Mouse (Mus musculus) limb, embryonic 12.5 days (tissue): Measurements from ENCODE around the gene Thy1. TPM values are rescaled to one million over a fixed set of nuclear protein-coding genes. Genes with fewer than 3 reads are reported as not detected.

Experiments
- ATAC-seq: fragments of 200-750 bp; cut with Nextera tagmentation; 2 replicates; pipeline ENCODE4 v1.8.0; 2017; ENCODE audit warnings: low read depth, moderate TSS enrichment; ENCODE audit not compliant: insufficient number of reproducible peaks, insufficient read depth, low FRiP score, low TSS enrichment
- H3K27ac ChIP-seq: fragments of 300-500 bp; sonication (generic); 2 replicates; pipeline ENCODE4 v1.5.1; 2016; ENCODE audit warnings: mild to moderate bottlenecking, moderate library complexity
- H3K27me3 ChIP-seq: fragments of 300-500 bp; sonication (generic); 2 replicates; pipeline ENCODE4 v1.6.1; 2016; ENCODE audit warnings: mild to moderate bottlenecking, moderate library complexity
- H3K36me3 ChIP-seq: fragments of 300-500 bp; sonication (generic); 2 replicates; pipeline ENCODE4 v1.6.1; 2016; ENCODE audit warnings: mild to moderate bottlenecking, moderate library complexity
- H3K4me1 ChIP-seq: fragments of 300-500 bp; sonication (generic); replicated peaks from 2 replicates; pipeline ENCODE4 v1.6.1; 2016
- H3K4me2 ChIP-seq: fragments of 300-500 bp; sonication (generic); 2 replicates; pipeline ENCODE4 v1.6.1; 2016; ENCODE audit warnings: mild to moderate bottlenecking, moderate library complexity
- H3K4me3 ChIP-seq: fragments of 300-500 bp; sonication (generic); replicated peaks from 2 replicates; pipeline ENCODE4 v1.5.1; 2016; ENCODE audit warnings: mild to moderate bottlenecking
- H3K9ac ChIP-seq: fragments of 300-500 bp; sonication (generic); replicated peaks from 2 replicates; pipeline ENCODE4 v1.6.1; 2016; ENCODE audit warnings: mild to moderate bottlenecking, moderate library complexity
- H3K9me3 ChIP-seq: fragments of 300-500 bp; sonication (generic); 2 replicates; pipeline ENCODE4 v1.6.1; 2016; ENCODE audit warnings: mild to moderate bottlenecking, moderate library complexity
- WGBS: fragments of 180-500 bp; shearing (Covaris S2); methylation state at CpG from one replicate; pipeline ENCODE4 v1.1.7; 2016; 5-methylcytosine and 5-hydroxymethylcytosine counted together
- polyA plus RNA-seq: library from polyadenylated mRNA; unstranded; fragments of >200 nt; fragmentation: Nextera tagmentation; extraction: Ambion mirVana; gene quantifications from 2 replicates; pipeline ENCODE4 v1.2.1, GENCODE M21; 2016

Gene Thy1
- polyA plus RNA-seq, result 0.47 TPM in 1 of 2 replicates, not detected in the other

- H3K4me2 ChIP-seq, result peak within 1 kb of the TSS; percentile 75
- peaks cover 14% of the 10 kb centered on the region for H3K4me1 ChIP-seq
- H3K4me3 ChIP-seq, result peak within 1 kb of the TSS; percentile 39
- peaks cover 60% of the 10 kb centered on the region for H3K27me3 ChIP-seq
- no peak within 1 kb of the TSS for H3K27ac ChIP-seq
- under 1% methylated on average over 30 of the region's 30 CpGs for WGBS
- ATAC-seq, result no peak; the same call in 1 of the 2 replicates
- no peaks in the 10 kb centered on the region for H3K36me3 ChIP-seq
- H3K9me3 ChIP-seq, result no peaks in the 10 kb centered on the region
- H3K9ac ChIP-seq, result peak within 1 kb of the TSS; percentile 37; the same call in 1 of the 2 replicates
Measured at GRCm38 (mm10) chr9:44042836-44043707, at the start of gene Thy1. Gene Thy1 (plus strand): TSS chr9:44043384.

- no peak overlapping the region for H3K4me2 ChIP-seq
- WGBS, result 67% methylated on average over 2 of the region's 2 CpGs
- H3K27me3 ChIP-seq, result no peaks in the 10 kb centered on the region
- no peak for ATAC-seq
- H3K9ac ChIP-seq, result no peak overlapping the region
- H3K9me3 ChIP-seq, result no peaks in the 10 kb centered on the region
- H3K4me1 ChIP-seq, result peaks cover 15% of the 10 kb centered on the region
- no peak overlapping the region for H3K4me3 ChIP-seq
- no peak overlapping the region for H3K27ac ChIP-seq
- H3K36me3 ChIP-seq, result no peaks in the 10 kb centered on the region
Measured at GRCm38 (mm10) chr9:43997681-43998080, 45.5 kb upstream of the Thy1 start.

- Histone ChIP-seq H3K4me1 (peaks cover 5% of the 10 kb centered on the region), H3K27ac (no peak overlapping the region), H3K27me3 (no peaks in the 10 kb centered on the region), H3K9ac (no peak overlapping the region), H3K4me3 (no peak overlapping the region), H3K9me3 (no peaks in the 10 kb centered on the region), H3K36me3 (no peaks in the 10 kb centered on the region), H3K4me2 (no peak overlapping the region)
- no peak for ATAC-seq
- WGBS, result 59% methylated on average over 4 of the region's 4 CpGs
Measured at GRCm38 (mm10) chr9:43998851-43999250, 44.3 kb upstream of the Thy1 start.

- Histone ChIP-seq H3K27me3 (no peaks in the 10 kb centered on the region), H3K9ac (no peak overlapping the region), H3K4me1 (no peaks in the 10 kb centered on the region), H3K9me3 (no peaks in the 10 kb centered on the region), H3K4me3 (no peak overlapping the region), H3K4me2 (no peak overlapping the region), H3K27ac (no peak overlapping the region), H3K36me3 (no peaks in the 10 kb centered on the region)
- ATAC-seq, result no peak
- 55% methylated on average over 3 of the region's 3 CpGs for WGBS
Measured at GRCm38 (mm10) chr9:44004362-44004761, 38.8 kb upstream of the Thy1 start.

- 81% methylated on average over 3 of the region's 3 CpGs for WGBS
- Histone ChIP-seq H3K36me3 (no peaks in the 10 kb centered on the region), H3K27me3 (no peaks in the 10 kb centered on the region), H3K27ac (no peak overlapping the region), H3K4me2 (no peak overlapping the region), H3K9ac (no peak overlapping the region), H3K4me1 (no peaks in the 10 kb centered on the region), H3K4me3 (no peak overlapping the region), H3K9me3 (no peaks in the 10 kb centered on the region)
- no peak for ATAC-seq
Measured at GRCm38 (mm10) chr9:44005305-44005704, 37.9 kb upstream of the Thy1 start.

- no peaks in the 10 kb centered on the region for H3K9me3 ChIP-seq
- H3K4me2 ChIP-seq, result no peak overlapping the region
- H3K4me3 ChIP-seq, result no peak overlapping the region
- no peaks in the 10 kb centered on the region for H3K27me3 ChIP-seq
- no peaks in the 10 kb centered on the region for H3K4me1 ChIP-seq
- ATAC-seq, result no peak
- H3K27ac ChIP-seq, result no peak overlapping the region
- no peaks in the 10 kb centered on the region for H3K36me3 ChIP-seq
- no peak overlapping the region for H3K9ac ChIP-seq
- 58% methylated on average over 2 of the region's 2 CpGs for WGBS
Measured at GRCm38 (mm10) chr9:44007323-44007722, 35.9 kb upstream of the Thy1 start.

GRCm38 (mm10) chr9:44007991-44008390 is 35.2 kb upstream of the Thy1 start:
- Histone ChIP-seq H3K4me3 (no peak overlapping the region), H3K27ac (no peak overlapping the region), H3K9ac (no peak overlapping the region), H3K9me3 (no peaks in the 10 kb centered on the region), H3K27me3 (no peaks in the 10 kb centered on the region), H3K36me3 (no peaks in the 10 kb centered on the region), H3K4me1 (no peaks in the 10 kb centered on the region), H3K4me2 (no peak overlapping the region)
- ATAC-seq, result no peak
- WGBS, result 73% methylated on average over 3 of the region's 3 CpGs

GRCm38 (mm10) chr9:44010900-44011299 is 32.3 kb upstream of the Thy1 start:
- no peak overlapping the region for H3K4me2 ChIP-seq
- no peak for ATAC-seq
- H3K27me3 ChIP-seq, result no peaks in the 10 kb centered on the region
- no peaks in the 10 kb centered on the region for H3K36me3 ChIP-seq
- H3K4me1 ChIP-seq, result no peaks in the 10 kb centered on the region
- H3K4me3 ChIP-seq, result no peak overlapping the region
- 86% methylated on average over 3 of the region's 3 CpGs for WGBS
- no peaks in the 10 kb centered on the region for H3K9me3 ChIP-seq
- H3K27ac ChIP-seq, result no peak overlapping the region
- H3K9ac ChIP-seq, result no peak overlapping the region

- Histone ChIP-seq H3K4me2 (no peak overlapping the region), H3K4me1 (no peaks in the 10 kb centered on the region), H3K36me3 (no peaks in the 10 kb centered on the region), H3K4me3 (no peak overlapping the region), H3K27ac (no peak overlapping the region), H3K9me3 (no peaks in the 10 kb centered on the region), H3K27me3 (no peaks in the 10 kb centered on the region), H3K9ac (no peak overlapping the region)
- WGBS, result 84% methylated on average over 5 of the region's 5 CpGs
- no peak for ATAC-seq
Measured at GRCm38 (mm10) chr9:44011668-44012067, 31.5 kb upstream of the Thy1 start.

GRCm38 (mm10) chr9:44012164-44012563 is 31.0 kb upstream of the Thy1 start:
- no peak overlapping the region for H3K4me3 ChIP-seq
- no peaks in the 10 kb centered on the region for H3K27me3 ChIP-seq
- no peak for ATAC-seq
- H3K9ac ChIP-seq, result no peak overlapping the region
- H3K4me1 ChIP-seq, result no peaks in the 10 kb centered on the region
- H3K4me2 ChIP-seq, result no peak overlapping the region
- WGBS, result 74% methylated on average over 6 of the region's 6 CpGs
- no peaks in the 10 kb centered on the region for H3K9me3 ChIP-seq
- no peaks in the 10 kb centered on the region for H3K36me3 ChIP-seq
- H3K27ac ChIP-seq, result no peak overlapping the region

GRCm38 (mm10) chr9:44012761-44013301 is 30.4 kb upstream of the Thy1 start:
- no peak overlapping the region for H3K9ac ChIP-seq
- H3K9me3 ChIP-seq, result no peaks in the 10 kb centered on the region
- H3K4me1 ChIP-seq, result no peaks in the 10 kb centered on the region
- H3K4me3 ChIP-seq, result no peak overlapping the region
- no peaks in the 10 kb centered on the region for H3K36me3 ChIP-seq
- ATAC-seq, result no peak
- no peaks in the 10 kb centered on the region for H3K27me3 ChIP-seq
- no peak overlapping the region for H3K27ac ChIP-seq
- H3K4me2 ChIP-seq, result no peak overlapping the region
- 39% methylated on average over 8 of the region's 8 CpGs for WGBS
